32 mouse cellular contexts compared by ENCODE assay signal in genomic region chr11:76775533-76775932, GRCm38 (mm10).
"Had no signal": no experiment of that assay in that cellular context is flagged by ENCODE, and none has a peak within 500 bp of the region (broad histone marks: within the 10 kb centered on the region; RNA-seq: fewer than 3 reads in every experiment).

No protein-coding gene starts in this region.

- H3K4me2 ChIP-seq: limb, embryonic 12.5 days; limb, embryonic 13.5 days; limb, embryonic 15.5 days; liver, embryonic 11.5 days; liver, embryonic 12.5 days; liver, embryonic 13.5 days; liver, embryonic 15.5 days; lung, embryonic 14.5 days; lung, embryonic 15.5 days; midbrain, embryonic 11.5 days; midbrain, embryonic 12.5 days; midbrain, embryonic 13.5 days; midbrain, embryonic 15.5 days; neural tube, embryonic 12.5 days had no signal

- H3K27me3 ChIP-seq: limb, embryonic 12.5 days; limb, embryonic 13.5 days; limb, embryonic 15.5 days; liver, embryonic 12.5 days; liver, embryonic 13.5 days; liver, embryonic 15.5 days; lung, embryonic 15.5 days; midbrain, embryonic 12.5 days; midbrain, embryonic 13.5 days; midbrain, embryonic 15.5 days; neural tube, embryonic 12.5 days had no signal

- H3K4me1 ChIP-seq: limb, embryonic 10.5 days; limb, embryonic 12.5 days; liver, embryonic 12.5 days; liver, embryonic 13.5 days; liver, embryonic 15.5 days; midbrain, embryonic 10.5 days; midbrain, embryonic 12.5 days; midbrain, embryonic 13.5 days; midbrain, embryonic 15.5 days; neural tube, embryonic 12.5 days had no signal

- H3K36me3 ChIP-seq: midbrain, embryonic 15.5 days had no signal

- H3K9ac ChIP-seq: limb, embryonic 12.5 days; limb, embryonic 13.5 days; limb, embryonic 15.5 days; liver, embryonic 12.5 days; liver, embryonic 13.5 days; liver, embryonic 14.5 days; liver, embryonic 15.5 days; liver, postnatal 0 days; lung, embryonic 14.5 days; lung, embryonic 15.5 days; midbrain, embryonic 12.5 days; midbrain, embryonic 13.5 days; midbrain, embryonic 15.5 days; neural tube, embryonic 12.5 days had no signal

- H3K27ac ChIP-seq: limb, embryonic 10.5 days; limb, embryonic 12.5 days; limb, embryonic 13.5 days; limb, embryonic 15.5 days; liver, embryonic 12.5 days; liver, embryonic 13.5 days; liver, embryonic 14.5 days; liver, embryonic 15.5 days; lung, embryonic 15.5 days; macrophage; midbrain, embryonic 10.5 days; midbrain, embryonic 12.5 days; midbrain, embryonic 13.5 days; midbrain, embryonic 15.5 days; neural tube, embryonic 12.5 days had no signal

- DNase-seq: left cerebral cortex, postnatal 4 days; liver; liver, embryonic 13.5 days; liver, postnatal 0 days; lung, adult 18-20 months; lung, adult 2 months; lung, embryonic 14.5 days; lung, postnatal 10 days; lung, postnatal 14 days; lung, postnatal 36 days; lung, postnatal 4 days; midbrain, embryonic 14.5 days had no signal

- ATAC-seq: liver, embryonic 12.5 days; liver, postnatal 0 days; lung, postnatal 0 days; midbrain, embryonic 13.5 days; midbrain, embryonic 15.5 days; midbrain, embryonic 16.5 days had no signal

- H3K4me3 ChIP-seq: limb, embryonic 10.5 days; limb, embryonic 12.5 days; limb, embryonic 13.5 days; limb, embryonic 15.5 days; liver, embryonic 12.5 days; liver, embryonic 13.5 days; liver, embryonic 15.5 days; lung, embryonic 15.5 days; megakaryocyte, embryonic 14.5 days; midbrain, embryonic 10.5 days; midbrain, embryonic 12.5 days; midbrain, embryonic 13.5 days; midbrain, embryonic 15.5 days; myocyte; neural tube, embryonic 12.5 days had no signal

- H3K9me3 ChIP-seq: limb, embryonic 10.5 days; limb, embryonic 12.5 days; limb, embryonic 13.5 days; limb, embryonic 15.5 days; liver, embryonic 12.5 days; liver, embryonic 13.5 days; liver, embryonic 15.5 days; lung, embryonic 15.5 days; megakaryocyte, embryonic 14.5 days; midbrain, embryonic 10.5 days; midbrain, embryonic 12.5 days; midbrain, embryonic 13.5 days; midbrain, embryonic 15.5 days; neural tube, embryonic 12.5 days had no signal
